Mouse (Mus musculus) stomach, embryonic 16.5 days (tissue): ENCODE results near the gene Dgki. TPM values are rescaled to one million over a fixed set of nuclear protein-coding genes. Genes with fewer than 3 reads are reported as not detected.

Experiments used
- ATAC-seq: fragments of 200-750 bp; cut with Nextera tagmentation; 2 replicates; pipeline ENCODE4 v1.8.0; 2017; ENCODE audit warnings: moderate number of reproducible peaks, moderate TSS enrichment; ENCODE audit not compliant: insufficient read depth, low FRiP score
- H3K27ac ChIP-seq: fragments of 300-500 bp; sonication (generic); 2 replicates; pipeline ENCODE4 v1.5.1; 2014; ENCODE audit warnings: low read length
- H3K27me3 ChIP-seq: fragments of 300-500 bp; sonication (generic); 2 replicates; pipeline ENCODE4 v1.6.1; 2014; ENCODE audit warnings: low read length, control low read depth, mixed read lengths; ENCODE audit not compliant: control insufficient read depth, insufficient read depth
- H3K36me3 ChIP-seq: fragments of 300-500 bp; sonication (generic); 2 replicates; pipeline ENCODE4 v1.6.1; 2014; ENCODE audit warnings: low read length; ENCODE audit not compliant: control insufficient read depth, insufficient read depth
- H3K4me1 ChIP-seq: fragments of 300-500 bp; sonication (generic); 2 replicates; pipeline ENCODE4 v1.6.1; 2014; ENCODE audit warnings: low read length, control low read depth, mixed read lengths; ENCODE audit not compliant: control insufficient read depth, insufficient read depth
- H3K4me2 ChIP-seq: fragments of 300-500 bp; sonication (generic); 2 replicates; pipeline ENCODE4 v1.6.1; 2014; ENCODE audit warnings: low read depth, low read length, mixed read lengths
- H3K4me3 ChIP-seq: fragments of 300-500 bp; sonication (generic); replicated peaks from 2 replicates; pipeline ENCODE4 v1.5.1; 2014; ENCODE audit warnings: mild to moderate bottlenecking, low read length
- H3K9ac ChIP-seq: fragments of 300-500 bp; sonication (generic); 2 replicates; pipeline ENCODE4 v1.6.1; 2014; ENCODE audit warnings: low read length
- H3K9me3 ChIP-seq: fragments of 300-500 bp; sonication (generic); replicated peaks from 2 replicates; pipeline ENCODE4 v1.6.1; 2016; ENCODE audit warnings: low read length, control low read depth; ENCODE audit not compliant: control insufficient read depth
- WGBS: fragments of 180-500 bp; shearing (Covaris S2); extraction: QIAGEN DNeasy Blood & Tissue Kit; methylation state at CpG from one replicate; pipeline ENCODE4 v1.1.7; 2014; 5-methylcytosine and 5-hydroxymethylcytosine counted together
- polyA plus RNA-seq: library from polyadenylated mRNA; unstranded; fragments of >200 nt; fragmentation: Nextera tagmentation; extraction: Ambion mirVana; gene quantifications from 2 replicates; pipeline ENCODE4 v1.2.1, GENCODE M21; 2015

The Dgki gene
- polyA plus RNA-seq, 1 experiment from 2014 or later = 0.94 TPM

DNA sequence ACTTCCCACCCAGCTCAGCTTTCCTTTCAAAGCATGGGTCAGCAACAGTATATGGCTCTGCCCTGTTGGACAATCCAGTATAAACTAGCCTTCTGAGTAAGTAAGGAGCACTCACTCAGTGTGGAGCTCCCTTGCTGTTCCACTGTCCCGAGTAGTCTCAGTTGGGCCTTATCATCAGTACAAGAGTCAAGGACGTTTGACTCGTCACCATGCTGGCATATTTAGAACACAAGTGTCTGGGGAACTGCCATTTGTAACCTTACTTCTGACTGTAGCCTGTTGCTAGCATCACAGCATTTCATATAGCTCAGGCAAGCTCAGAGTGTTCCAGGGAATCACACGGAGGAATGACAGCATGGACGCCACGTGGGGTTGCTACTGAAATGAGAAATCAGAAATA is 493.1 kb downstream of the Dgki start:
- Histone ChIP-seq H3K4me2 (peak overlapping the region; percentile 29; the same call in 1 of the 2 replicates), H3K36me3 (no peaks in the 10 kb centered on the region), H3K4me1 (no peaks in the 10 kb centered on the region), H3K4me3 (no peak overlapping the region), H3K27ac (no peak overlapping the region), H3K9me3 (no peaks in the 10 kb centered on the region), H3K27me3 (no peaks in the 10 kb centered on the region), H3K9ac (no peak overlapping the region)
- ATAC-seq = no peak
- 85% methylated on average over 6 of the region's 6 CpGs for WGBS

DNA sequence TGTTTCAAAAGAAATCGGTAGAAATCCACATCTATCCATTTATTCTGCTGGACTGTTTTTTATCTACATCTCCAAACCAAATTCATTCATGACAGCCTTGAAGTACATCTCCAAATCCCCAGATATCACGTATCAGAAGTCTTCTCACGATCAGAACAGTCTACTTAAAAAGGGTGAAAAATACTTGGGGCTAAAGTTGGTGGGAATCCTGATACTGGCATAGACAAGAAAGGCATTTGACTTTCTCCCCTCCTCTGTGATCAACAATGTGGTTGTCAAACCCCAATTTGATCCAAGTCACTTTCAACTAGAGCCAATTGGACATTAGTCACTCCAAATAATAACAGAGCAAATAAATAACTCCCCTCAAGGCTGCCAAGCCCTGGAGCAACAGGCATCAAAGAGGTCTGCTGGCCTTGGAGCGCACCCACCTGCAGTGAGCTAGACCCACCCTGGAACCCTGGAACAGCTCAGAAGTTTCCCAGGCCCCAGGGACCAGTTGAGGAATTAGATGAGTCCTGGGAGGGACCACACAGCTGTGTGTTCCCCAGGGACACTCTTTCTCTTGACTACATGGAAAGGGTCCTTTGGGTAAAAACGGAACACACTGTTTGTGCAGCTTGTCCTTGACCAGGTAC is 499.6 kb downstream of the Dgki start:
- Histone ChIP-seq H3K27me3 (no peaks in the 10 kb centered on the region), H3K9ac (no peak overlapping the region), H3K4me2 (no peak overlapping the region), H3K27ac (no peak overlapping the region), H3K36me3 (no peaks in the 10 kb centered on the region), H3K4me1 (no peaks in the 10 kb centered on the region), H3K9me3 (no peaks in the 10 kb centered on the region), H3K4me3 (no peak overlapping the region)
- no peak for ATAC-seq
- WGBS = 78% methylated on average over 5 of the region's 5 CpGs

DNA sequence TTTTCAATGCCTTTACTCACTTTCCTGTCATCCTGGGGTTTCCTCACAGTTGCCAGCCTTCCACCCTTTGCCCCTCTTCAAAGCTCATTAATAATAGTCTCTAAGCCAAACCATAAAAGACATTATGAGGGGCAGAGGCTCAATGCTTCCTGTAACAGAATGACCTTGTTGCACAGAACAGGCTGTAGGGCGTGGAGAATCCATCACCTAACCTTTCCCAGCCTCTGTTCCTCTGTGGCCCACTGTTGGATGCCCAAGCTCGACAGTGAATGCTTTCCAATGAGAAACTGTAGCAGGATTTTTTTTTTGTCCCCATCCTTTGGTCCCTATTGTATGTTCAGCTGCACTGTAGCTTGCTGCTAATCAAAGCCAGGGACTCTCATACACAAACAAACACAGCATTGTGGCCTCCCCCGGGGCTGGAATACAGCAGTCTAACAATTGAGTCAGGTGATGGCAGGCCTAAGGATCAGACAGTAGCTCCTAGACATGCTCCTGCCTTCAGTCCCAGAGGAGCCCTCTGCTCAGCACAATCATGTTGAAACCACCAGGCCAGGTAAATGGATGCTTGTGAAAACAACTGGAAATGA is 502.8 kb downstream of the Dgki start:
- no peak overlapping the region for H3K9ac ChIP-seq
- 60% methylated on average over 3 of the region's 3 CpGs for WGBS
- no peak overlapping the region for H3K4me2 ChIP-seq
- no peaks in the 10 kb centered on the region for H3K27me3 ChIP-seq
- no peaks in the 10 kb centered on the region for H3K36me3 ChIP-seq
- no peaks in the 10 kb centered on the region for H3K9me3 ChIP-seq
- H3K27ac ChIP-seq = no peak overlapping the region
- no peaks in the 10 kb centered on the region for H3K4me1 ChIP-seq
- no peak overlapping the region for H3K4me3 ChIP-seq
- no peak for ATAC-seq

Other genes with a start within 250 kb of the Dgki start
- gene Creb3l2, start 142.0 kb upstream of the Dgki start, polyA plus RNA-seq = 18.6 and 20.3 TPM in 2 replicates
- 0.56 and 0.76 TPM in 2 replicates for gene Akr1d1, start 230.0 kb upstream of the Dgki start, polyA plus RNA-seq